Mouse (Mus musculus) testis, postnatal 14 days (tissue): ENCODE measurements at regions not wholly inside any gene's neighbourhood (a gene's known extent, or its start where the extent isn't known, plus 50 kb on each side); places are given as distances from the start of the nearest gene placed in this dataset.

ENCODE experiments used
- DNase-seq: peaks from one replicate; pipeline ENCODE4 v3.0.0; 2021; ENCODE audit warnings: low spot score

DNA sequence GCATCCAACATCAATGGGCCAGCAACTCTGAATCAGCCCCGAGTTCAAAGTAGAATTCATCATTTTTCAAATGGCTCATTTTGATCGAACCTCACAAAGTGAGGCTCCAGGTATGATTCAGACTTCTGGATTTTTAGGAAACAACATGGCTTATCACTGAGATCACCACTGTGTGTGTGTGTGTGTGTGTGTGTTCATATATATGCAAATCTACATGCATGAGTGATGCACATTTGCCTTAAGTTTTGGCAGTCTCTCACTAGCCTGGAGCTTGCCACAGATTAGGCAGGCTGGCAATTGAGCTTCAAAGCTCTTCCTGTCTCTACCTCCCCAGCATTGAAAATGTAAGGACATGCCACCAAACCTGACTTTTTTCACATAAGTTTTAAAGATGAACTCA lies 195.1 kb upstream of the Mindy3 start:
- no peak for DNase-seq

GRCm38 (mm10) chr2:12613858-12614257 lies 194.6 kb upstream of the Mindy3 start:
- no peak for DNase-seq

DNA sequence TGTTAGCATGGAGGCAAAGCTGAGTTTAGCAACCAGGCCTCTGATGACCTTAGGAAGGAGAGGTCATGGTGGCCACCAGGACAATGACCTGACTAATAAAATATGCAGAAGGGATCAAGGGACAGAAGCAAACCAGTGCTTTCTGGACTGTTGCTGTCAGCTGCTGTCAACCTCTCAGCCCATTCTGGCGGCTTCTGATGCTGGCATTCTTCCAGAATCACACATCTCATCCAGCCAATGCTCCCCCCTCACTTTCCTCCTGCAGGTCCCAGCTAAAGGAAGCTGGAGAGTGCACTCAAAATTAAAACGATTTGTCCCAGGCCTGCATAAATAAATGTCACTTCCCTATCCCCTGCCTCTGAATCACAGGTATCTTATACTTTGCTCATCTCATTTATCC lies 163.3 kb upstream of the Mindy3 start:
- DNase-seq, result no peak

- DNase-seq, result no peak
These were observed 138.5 kb upstream of the Mindy3 start for GRCm38 (mm10) chr2:12557736-12558135.

DNA sequence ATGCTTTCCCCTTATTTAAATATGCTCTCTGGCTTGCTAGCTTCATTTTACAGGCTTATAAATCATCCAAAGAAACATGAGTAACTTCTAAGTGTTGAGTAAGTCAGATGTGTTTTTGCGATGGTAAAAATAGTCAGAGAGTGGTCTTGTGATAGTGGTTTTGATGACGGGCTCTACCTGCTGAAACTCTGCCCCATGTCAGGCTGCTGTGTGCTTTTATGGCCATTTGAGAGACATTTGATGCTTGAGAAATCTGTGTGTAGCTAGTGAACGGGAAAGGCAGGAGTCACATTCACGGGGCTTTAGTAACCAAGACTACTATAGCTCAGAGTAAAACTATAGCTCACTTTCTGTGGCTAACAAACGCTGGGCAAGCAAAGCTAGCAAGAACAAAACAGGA lies 103.1 kb upstream of the Mindy3 start:
- no peak for DNase-seq

DNA sequence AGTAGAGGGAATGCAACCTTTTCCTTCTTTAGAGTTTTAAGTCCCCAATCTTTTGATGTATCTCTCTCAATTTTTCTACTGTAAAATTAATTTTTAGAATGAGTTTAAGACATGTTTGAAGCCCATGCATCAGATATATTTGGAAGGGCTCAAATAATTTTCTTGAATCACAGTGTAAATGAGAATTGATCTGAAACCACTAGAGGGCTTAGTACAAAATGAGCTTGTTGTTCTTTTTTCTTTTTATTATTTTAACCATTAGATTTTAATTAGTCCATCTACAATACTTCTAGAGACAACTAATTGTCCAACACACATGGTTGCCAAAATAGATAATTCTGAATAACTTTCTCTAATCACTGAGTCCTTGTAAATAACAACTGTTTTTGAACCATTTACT lies 102.5 kb upstream of the Mindy3 start:
- DNase-seq, result no peak

DNA sequence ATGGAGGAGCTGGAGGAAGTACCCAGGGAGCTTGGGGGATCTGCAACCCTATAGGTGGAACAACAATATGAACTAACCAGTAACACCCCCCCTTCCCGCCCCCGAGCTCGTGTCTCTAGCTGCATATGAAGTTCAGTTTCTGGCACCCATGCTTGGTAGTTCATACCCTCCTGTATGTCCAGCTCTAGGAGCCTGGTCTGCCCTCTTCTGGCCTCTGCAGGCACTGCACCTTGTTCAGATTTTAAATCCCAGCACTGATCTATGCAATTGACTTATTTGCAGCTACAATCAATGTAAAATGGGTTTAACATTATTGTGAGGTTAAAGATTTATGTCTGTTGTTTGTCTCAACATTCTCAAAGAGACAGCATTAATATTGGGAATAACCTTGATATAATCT lies 73.1 kb upstream of the Mindy3 start:
- peak; percentile 12 for DNase-seq

GRCm38 (mm10) chr2:12469440-12470339 lies 50.4 kb upstream of the Mindy3 start:
- DNase-seq, result no peak
